Comparison of ENCODE assay signal across 25 mouse cellular contexts in genomic region chr6:32748777-32749176, GRCm38 (mm10).
"Had no signal": no experiment of that assay in that cellular context is flagged by ENCODE, and none has a peak within 500 bp of the region (broad histone marks: within the 10 kb centered on the region; RNA-seq: fewer than 3 reads in every experiment).

No protein-coding gene starts in this region.

- ATAC-seq: intestine, postnatal 0 days; liver, embryonic 12.5 days; midbrain, embryonic 13.5 days; midbrain, embryonic 16.5 days had no signal

- DNase-seq: kidney, adult 2 months; kidney, postnatal 25 days; layer of hippocampus, adult 9-11 months; liver; lung, adult 18-20 months; lung, postnatal 10 days; lung, postnatal 36 days; right cerebral cortex, adult 18-20 months; right cerebral cortex, postnatal 25 days; spleen, adult 18-20 months; thymus, adult 2 months; thymus, postnatal 14 days had no signal

- H3K36me3 ChIP-seq: limb, embryonic 13.5 days; liver, embryonic 12.5 days; liver, embryonic 15.5 days; lung, embryonic 15.5 days; midbrain, embryonic 10.5 days; midbrain, embryonic 13.5 days had no signal

- H3K27ac ChIP-seq: kidney, postnatal 0 days; layer of hippocampus, adult 2 months; limb, embryonic 13.5 days; liver, embryonic 12.5 days; liver, embryonic 15.5 days; lung, embryonic 15.5 days; midbrain, embryonic 10.5 days; midbrain, embryonic 13.5 days; stomach, postnatal 0 days had no signal

- H3K27me3 ChIP-seq: limb, embryonic 13.5 days; liver, embryonic 12.5 days; liver, embryonic 15.5 days; lung, embryonic 15.5 days; megakaryocyte, embryonic 14.5 days; midbrain, embryonic 13.5 days had no signal

- H3K4me2 ChIP-seq: limb, embryonic 13.5 days; liver, embryonic 12.5 days; liver, embryonic 15.5 days; lung, embryonic 15.5 days; midbrain, embryonic 13.5 days had no signal

- H3K9ac ChIP-seq: limb, embryonic 13.5 days; liver, embryonic 12.5 days; liver, embryonic 15.5 days; lung, embryonic 15.5 days; midbrain, embryonic 13.5 days had no signal

- H3K9me3 ChIP-seq: liver, embryonic 12.5 days; liver, embryonic 15.5 days; lung, embryonic 15.5 days; midbrain, embryonic 10.5 days; midbrain, embryonic 13.5 days had no signal

- H3K4me3 ChIP-seq: layer of hippocampus, adult 2 months; limb, embryonic 13.5 days; liver, embryonic 12.5 days; liver, embryonic 15.5 days; lung, embryonic 15.5 days; megakaryocyte, embryonic 14.5 days; midbrain, embryonic 10.5 days; midbrain, embryonic 13.5 days; myocyte had no signal

- H3K4me1 ChIP-seq: limb, embryonic 13.5 days; liver, embryonic 12.5 days; liver, embryonic 15.5 days; lung, embryonic 15.5 days; megakaryocyte, embryonic 14.5 days; midbrain, embryonic 10.5 days; midbrain, embryonic 13.5 days had no signal
